Mouse (Mus musculus): Measurements from ENCODE around the gene Zfp329. TPM values are rescaled to one million over a fixed set of nuclear protein-coding genes. Genes with fewer than 3 reads are reported as not detected.

Zfp329 gene
- polyA plus RNA-seq (2014; fragmentation: Nextera tagmentation; extraction: Ambion mirVana): 18.7 and 25.5 TPM in 2 replicates

DNA sequence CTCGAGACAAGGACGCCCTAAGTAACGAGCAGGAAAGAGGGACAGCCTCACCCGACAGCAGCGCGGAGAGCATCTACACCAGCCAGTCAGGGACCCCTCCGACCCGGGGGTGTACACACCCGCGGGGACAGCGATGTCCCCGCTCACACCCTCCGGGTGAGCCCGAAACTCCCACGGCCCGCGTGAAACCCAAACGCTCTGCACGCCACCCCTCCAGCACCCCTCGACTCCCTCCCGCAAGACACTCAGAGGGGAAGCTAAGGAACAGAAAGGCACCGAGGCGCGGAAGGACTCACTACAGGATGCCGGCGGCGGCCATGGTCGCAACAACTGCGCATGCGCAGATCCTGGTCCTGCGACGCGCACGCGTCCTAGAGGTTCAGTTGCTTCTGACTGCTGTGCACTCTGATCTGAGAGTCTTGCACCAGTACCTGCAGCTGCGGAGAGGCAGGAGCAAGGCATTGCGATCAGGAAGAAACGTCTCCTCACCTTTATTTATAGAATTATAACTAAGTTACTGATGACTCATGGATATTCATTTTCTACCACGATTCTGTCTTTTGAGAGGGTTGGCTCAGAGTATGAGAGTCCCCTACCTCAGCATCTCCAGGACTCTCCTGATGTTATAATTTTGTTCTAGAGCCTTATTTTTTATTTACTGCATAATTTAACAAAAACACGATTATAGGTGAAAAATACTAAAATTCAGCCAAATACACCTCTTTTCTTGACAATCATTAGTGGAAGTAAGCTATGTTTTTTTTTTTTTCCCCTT is at the start of gene Zfp329:
TSS of gene Zfp329 (minus strand) at position 338 of the 775 bp plus-strand sequence.
- peaks cover 8% of the 10 kb centered on the region for H3K9me3 ChIP-seq (ENCODE audit: control insufficient read depth, low read length)
- WGBS: under 1% methylated on average over 39 of the region's 40 CpGs
- no peaks in the 10 kb centered on the region for H3K27me3 ChIP-seq (ENCODE audit: control insufficient read depth, insufficient read depth, low read length)
- H3K4me3 ChIP-seq (ENCODE audit: low read depth, low read length): peak within 1 kb of the TSS; percentile 81
- H3K9ac ChIP-seq (ENCODE audit: low read depth, low read length): peak within 1 kb of the TSS; percentile 98
- ATAC-seq (ENCODE audit: low FRiP score) (peak; percentile 97), DNase-seq (ENCODE audit: low spot score) (peak; percentile 96)
- peak within 1 kb of the TSS; percentile 54 for H3K4me2 ChIP-seq (replicated peaks; ENCODE audit: low read depth, low read length)
- H3K4me1 ChIP-seq (replicated peaks; ENCODE audit: control insufficient read depth, insufficient read depth, low read length): no peaks in the 10 kb centered on the region
- H3K27ac ChIP-seq (ENCODE audit: low read depth, low read length): peak within 1 kb of the TSS; percentile 81
- peaks cover 5% of the 10 kb centered on the region; the same call in 1 of the 2 replicates for H3K36me3 ChIP-seq (ENCODE audit: control insufficient read depth, insufficient read depth, low read length)

GRCm38 (mm10) chr7:12835779-12836178 is 17.1 kb upstream of the Zfp329 start:
- H3K27me3 ChIP-seq (ENCODE audit: control insufficient read depth, insufficient read depth, low read length): no peaks in the 10 kb centered on the region
- no peak overlapping the region for H3K27ac ChIP-seq (ENCODE audit: low read depth, low read length)
- H3K4me1 ChIP-seq (replicated peaks; ENCODE audit: control insufficient read depth, insufficient read depth, low read length): no peaks in the 10 kb centered on the region
- no peak for ATAC-seq (ENCODE audit: low FRiP score)
- no peak for DNase-seq (ENCODE audit: low spot score)
- peaks cover 16% of the 10 kb centered on the region; the same call in 1 of the 2 replicates for H3K36me3 ChIP-seq (ENCODE audit: control insufficient read depth, insufficient read depth, low read length)
- no peak overlapping the region for H3K4me2 ChIP-seq (replicated peaks; ENCODE audit: low read depth, low read length)
- WGBS: 95% methylated on average over 4 of the region's 4 CpGs
- peaks cover 12% of the 10 kb centered on the region for H3K9me3 ChIP-seq (ENCODE audit: control insufficient read depth, low read length)
- H3K4me3 ChIP-seq (ENCODE audit: low read depth, low read length): peak overlapping the region; percentile 49; the same call in 1 of the 2 replicates
- no peak overlapping the region for H3K9ac ChIP-seq (ENCODE audit: low read depth, low read length)

- DNase-seq (ENCODE audit: low spot score) (no peak), ATAC-seq (ENCODE audit: low FRiP score) (peak; percentile 63)
- H3K27me3 ChIP-seq (ENCODE audit: control insufficient read depth, insufficient read depth, low read length): no peaks in the 10 kb centered on the region
- peaks cover 12% of the 10 kb centered on the region for H3K9me3 ChIP-seq (ENCODE audit: control insufficient read depth, low read length)
- WGBS: 37% methylated on average over 13 of the region's 13 CpGs
- H3K27ac ChIP-seq (ENCODE audit: low read depth, low read length): peak overlapping the region; percentile 24; the same call in 1 of the 2 replicates
- peaks cover 14% of the 10 kb centered on the region; the same call in 1 of the 2 replicates for H3K36me3 ChIP-seq (ENCODE audit: control insufficient read depth, insufficient read depth, low read length)
- peak overlapping the region; percentile 65 for H3K9ac ChIP-seq (ENCODE audit: low read depth, low read length)
- no peaks in the 10 kb centered on the region for H3K4me1 ChIP-seq (replicated peaks; ENCODE audit: control insufficient read depth, insufficient read depth, low read length)
- H3K4me3 ChIP-seq (ENCODE audit: low read depth, low read length): peak overlapping the region; percentile 49
- peak overlapping the region; percentile 35 for H3K4me2 ChIP-seq (replicated peaks; ENCODE audit: low read depth, low read length)
Measured at GRCm38 (mm10) chr7:12835193-12835671, 16.6 kb upstream of the Zfp329 start.

DNA sequence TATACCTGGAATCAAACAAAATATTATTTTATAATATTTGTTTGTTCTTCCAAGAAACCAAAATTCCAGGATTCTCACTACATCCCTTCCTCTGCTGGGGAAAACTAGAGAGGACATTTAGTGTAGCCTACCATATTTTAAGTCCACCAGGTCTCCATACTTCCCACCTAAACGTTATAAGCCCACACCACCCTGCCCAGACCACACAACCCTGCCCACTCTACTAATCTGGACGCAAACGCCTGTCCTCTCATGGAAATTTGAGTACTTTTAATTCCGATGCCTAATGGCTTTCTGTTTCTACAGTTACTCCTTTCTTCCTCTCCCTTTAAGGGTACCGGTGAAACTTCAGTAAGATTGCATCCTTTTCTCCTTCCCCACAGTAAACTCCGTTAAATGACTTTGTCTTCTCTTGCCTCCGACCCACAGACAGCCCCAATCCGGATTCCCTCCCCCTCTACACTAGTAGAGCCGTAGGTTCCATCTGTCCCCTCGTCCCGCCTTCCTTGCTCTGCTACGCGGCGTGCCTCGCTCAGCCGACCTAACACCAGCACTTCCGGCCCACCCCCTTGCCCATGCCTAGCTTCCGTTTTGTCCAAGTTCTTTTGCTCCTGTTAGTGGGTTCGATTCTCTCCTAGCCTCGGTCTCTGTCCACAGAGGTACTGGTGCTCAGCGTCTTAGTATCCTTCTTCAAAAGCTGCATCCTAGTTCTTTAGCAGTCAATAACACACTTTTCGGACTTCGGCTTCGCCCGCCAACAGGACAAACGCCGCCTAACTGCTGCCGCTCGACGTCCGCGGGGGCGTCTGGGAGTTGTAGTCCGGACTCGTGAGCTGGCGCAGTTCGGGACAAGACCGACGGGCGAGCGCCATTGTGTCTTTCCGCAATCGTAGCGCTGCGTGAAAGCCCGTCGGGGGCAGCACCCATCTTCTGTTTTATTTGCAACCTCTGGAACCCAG is 15.8 kb upstream of the Zfp329 start, which contains the start of gene Zfp110:
TSS of gene Zfp110 (plus strand) at position 600 of the 959 bp plus-strand sequence.
- WGBS: 5% methylated on average over 47 of the region's 47 CpGs
- H3K9ac ChIP-seq (ENCODE audit: low read depth, low read length): peak within 1 kb of the TSS; percentile 65
- DNase-seq (ENCODE audit: low spot score) (peak; percentile 91), ATAC-seq (ENCODE audit: low FRiP score) (peak; percentile 98)
- no peaks in the 10 kb centered on the region for H3K4me1 ChIP-seq (replicated peaks; ENCODE audit: control insufficient read depth, insufficient read depth, low read length)
- H3K27me3 ChIP-seq (ENCODE audit: control insufficient read depth, insufficient read depth, low read length): no peaks in the 10 kb centered on the region
- H3K9me3 ChIP-seq (ENCODE audit: control insufficient read depth, low read length): peaks cover 12% of the 10 kb centered on the region; the same call in 1 of the 2 replicates
- peaks cover 11% of the 10 kb centered on the region; the same call in 1 of the 2 replicates for H3K36me3 ChIP-seq (ENCODE audit: control insufficient read depth, insufficient read depth, low read length)
- H3K4me2 ChIP-seq (replicated peaks; ENCODE audit: low read depth, low read length): peak within 1 kb of the TSS; percentile 35
- peak within 1 kb of the TSS; percentile 49 for H3K4me3 ChIP-seq (ENCODE audit: low read depth, low read length)
- peak within 1 kb of the TSS; percentile 24; the same call in 1 of the 2 replicates for H3K27ac ChIP-seq (ENCODE audit: low read depth, low read length)

GRCm38 (mm10) chr7:12815566-12815965 is 3.1 kb downstream of the Zfp329 start:
- H3K4me1 ChIP-seq (replicated peaks; ENCODE audit: control insufficient read depth, insufficient read depth, low read length): no peaks in the 10 kb centered on the region
- no peak overlapping the region for H3K4me2 ChIP-seq (replicated peaks; ENCODE audit: low read depth, low read length)
- peaks cover 21% of the 10 kb centered on the region for H3K36me3 ChIP-seq (ENCODE audit: control insufficient read depth, insufficient read depth, low read length)
- H3K27ac ChIP-seq (ENCODE audit: low read depth, low read length): no peak overlapping the region
- no peak for ATAC-seq (ENCODE audit: low FRiP score)
- peaks cover 23% of the 10 kb centered on the region; the same call in 1 of the 2 replicates for H3K9me3 ChIP-seq (ENCODE audit: control insufficient read depth, low read length)
- H3K4me3 ChIP-seq (ENCODE audit: low read depth, low read length): no peak overlapping the region
- H3K9ac ChIP-seq (ENCODE audit: low read depth, low read length): no peak overlapping the region
- H3K27me3 ChIP-seq (ENCODE audit: control insufficient read depth, insufficient read depth, low read length): no peaks in the 10 kb centered on the region
- 98% methylated on average over 8 of the region's 8 CpGs for WGBS
- DNase-seq (ENCODE audit: low spot score): no peak

DNA sequence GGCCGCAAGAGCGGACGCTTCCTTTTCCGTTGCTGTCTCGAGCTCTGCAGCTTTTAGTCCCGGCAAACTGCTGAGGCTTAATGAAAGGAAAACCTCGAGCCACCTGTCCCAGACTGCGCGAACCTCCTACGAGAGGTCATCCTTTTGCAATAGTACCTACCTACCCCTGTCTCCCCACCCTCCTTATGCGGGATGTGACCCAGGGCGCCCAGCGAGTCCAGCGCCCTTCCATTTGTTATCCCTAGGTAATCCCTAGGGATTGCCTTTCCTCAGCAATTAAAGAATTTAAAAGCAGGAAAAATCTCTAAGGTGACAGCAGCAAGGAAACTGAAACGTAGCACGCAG is 15.0 kb downstream of the Zfp329 start:
- peaks cover 23% of the 10 kb centered on the region for H3K36me3 ChIP-seq (ENCODE audit: control insufficient read depth, insufficient read depth, low read length)
- H3K4me3 ChIP-seq (ENCODE audit: low read depth, low read length): peak overlapping the region; percentile 47
- DNase-seq (ENCODE audit: low spot score) (no peak), ATAC-seq (ENCODE audit: low FRiP score) (peak; percentile 87)
- H3K27me3 ChIP-seq (ENCODE audit: control insufficient read depth, insufficient read depth, low read length): no peaks in the 10 kb centered on the region
- peak overlapping the region; percentile 63 for H3K27ac ChIP-seq (ENCODE audit: low read depth, low read length)
- 1% methylated on average over 16 of the region's 16 CpGs for WGBS
- H3K4me1 ChIP-seq (replicated peaks; ENCODE audit: control insufficient read depth, insufficient read depth, low read length): no peaks in the 10 kb centered on the region
- H3K9ac ChIP-seq (ENCODE audit: low read depth, low read length): peak overlapping the region; percentile 57
- peak overlapping the region; percentile 54 for H3K4me2 ChIP-seq (replicated peaks; ENCODE audit: low read depth, low read length)
- peaks cover 4% of the 10 kb centered on the region; the same call in 1 of the 2 replicates for H3K9me3 ChIP-seq (ENCODE audit: control insufficient read depth, low read length)

DNA sequence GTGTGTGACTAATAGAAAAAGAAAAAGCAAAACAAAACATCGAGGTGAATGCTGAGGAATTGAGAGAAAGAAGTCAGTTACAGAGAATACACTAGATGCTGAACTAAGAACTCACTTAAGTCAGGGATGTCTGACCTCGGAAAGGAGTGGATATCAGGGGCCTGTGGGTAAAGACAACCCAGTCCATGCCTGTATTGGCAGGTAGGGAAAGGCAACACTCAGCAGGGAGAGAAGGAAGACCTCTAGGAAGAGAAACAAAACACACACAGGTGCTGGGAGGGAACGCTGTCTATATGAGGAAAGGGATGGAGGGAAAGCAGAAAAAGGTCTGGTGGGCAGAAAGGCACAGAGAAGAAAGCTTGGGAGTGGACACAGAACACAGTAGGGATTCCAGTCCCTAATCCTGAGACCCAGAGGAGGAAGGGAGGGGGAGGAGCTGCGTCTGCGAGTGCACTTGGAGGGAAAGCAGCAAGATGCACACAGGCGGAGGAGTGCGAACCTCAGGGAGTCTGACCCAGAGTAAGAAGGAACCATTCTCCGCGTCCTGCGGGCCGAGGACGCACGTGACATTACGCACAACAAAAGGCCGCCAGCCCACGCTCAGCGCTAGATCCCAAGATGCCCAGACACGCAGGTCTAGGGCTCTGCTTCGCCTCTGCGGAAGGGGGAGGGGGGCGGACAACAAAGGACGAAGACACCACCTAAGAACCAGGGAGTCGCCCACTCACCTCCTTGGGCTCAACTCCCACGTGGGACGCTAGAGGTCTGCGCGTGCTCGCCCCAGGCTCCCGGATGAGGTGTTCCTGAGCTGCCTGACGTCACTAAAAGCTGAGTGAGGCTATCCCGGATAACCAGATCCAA is 15.6 kb downstream of the Zfp329 start, which contains the start of gene Zscan18:
TSS of gene Zscan18 (minus strand) at position 770 of the 861 bp plus-strand sequence.
- ATAC-seq (ENCODE audit: low FRiP score): peak; percentile 98
- no peaks in the 10 kb centered on the region for H3K27me3 ChIP-seq (ENCODE audit: control insufficient read depth, insufficient read depth, low read length)
- H3K27ac ChIP-seq (ENCODE audit: low read depth, low read length): peak within 1 kb of the TSS; percentile 63
- H3K4me1 ChIP-seq (replicated peaks; ENCODE audit: control insufficient read depth, insufficient read depth, low read length): no peaks in the 10 kb centered on the region
- H3K4me3 ChIP-seq (ENCODE audit: low read depth, low read length): peak within 1 kb of the TSS; percentile 47
- peak within 1 kb of the TSS; percentile 54 for H3K4me2 ChIP-seq (replicated peaks; ENCODE audit: low read depth, low read length)
- no peaks in the 10 kb centered on the region for H3K9me3 ChIP-seq (ENCODE audit: control insufficient read depth, low read length)
- WGBS: 6% methylated on average over 30 of the region's 31 CpGs
- peak; percentile 88 for DNase-seq (ENCODE audit: low spot score)
- H3K36me3 ChIP-seq (ENCODE audit: control insufficient read depth, insufficient read depth, low read length): peaks cover 17% of the 10 kb centered on the region
- peak within 1 kb of the TSS; percentile 57 for H3K9ac ChIP-seq (ENCODE audit: low read depth, low read length)

All from hindbrain, embryonic 11.5 days (tissue).